ENCODE assay signal across 17 mouse cellular contexts in the genomic region with DNA sequence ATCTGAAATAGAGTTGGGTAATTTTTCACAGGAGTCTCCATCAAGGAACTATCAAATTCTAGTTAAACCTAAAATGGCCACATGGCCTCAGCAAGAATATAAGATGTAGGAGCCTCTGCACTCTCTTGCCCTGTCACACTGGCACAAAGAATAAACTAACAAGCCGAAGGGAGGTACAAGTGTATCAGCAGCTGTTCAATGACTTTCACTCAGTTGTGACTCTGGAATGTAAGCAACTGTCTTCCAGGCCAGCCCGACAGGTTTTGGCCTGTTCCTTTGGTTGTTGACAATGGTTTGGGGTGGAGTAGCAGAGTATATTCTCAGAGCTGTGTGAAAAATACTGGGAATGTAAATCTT.
A peak's percentile ranks its signal among the peaks of the same experiment; 100 is the strongest.
DNase-seq lines count a peak whose midpoint lies in the region; ATAC-seq and TF ChIP-seq lines count a peak whose summit lies in the region.
"Had no signal": no experiment of that assay in that cellular context is flagged by ENCODE, and none has a peak within 500 bp of the region (broad histone marks: within the 10 kb centered on the region; RNA-seq: fewer than 3 reads in every experiment).

No protein-coding gene starts in this region.

- intact Hi-C loops in left cerebral cortex, postnatal 14 days (cut with DNase I), result no loop called here

- H3K27me3 ChIP-seq in C2C12 (ENCODE audit: control insufficient read depth, insufficient read depth, insufficient read length), result no peaks in the 10 kb centered on the region
- no peaks in the 10 kb centered on the region for H3K27me3 ChIP-seq in embryonic facial prominence, embryonic 12.5 days
- no peaks in the 10 kb centered on the region for H3K27me3 ChIP-seq in limb, embryonic 14.5 days (ENCODE audit: control insufficient read depth, insufficient read depth, low read length)
- H3K27me3 ChIP-seq in hindbrain, embryonic 12.5 days, result no peaks in the 10 kb centered on the region
- H3K27me3 ChIP-seq: heart, embryonic 12.5 days; midbrain, embryonic 15.5 days; neural tube, embryonic 12.5 days had no signal

- no peak overlapping the region for H3K4me3 ChIP-seq in C2C12 (ENCODE audit: insufficient read depth, poor library complexity, severe bottlenecking)
- no peak overlapping the region for H3K4me3 ChIP-seq in embryonic facial prominence, embryonic 12.5 days
- H3K4me3 ChIP-seq in limb, embryonic 14.5 days (replicated peaks; ENCODE audit: low read length), result no peak overlapping the region
- no peak overlapping the region for H3K4me3 ChIP-seq in hindbrain, embryonic 12.5 days
- H3K4me3 ChIP-seq: forebrain, embryonic 10.5 days; heart, embryonic 12.5 days; midbrain, embryonic 15.5 days; neural tube, embryonic 12.5 days had no signal

- H3K79me3 ChIP-seq in C2C12 (ENCODE audit: low read depth), result no peaks in the 10 kb centered on the region

- no peaks in the 10 kb centered on the region for H3K9me3 ChIP-seq in embryonic facial prominence, embryonic 12.5 days
- H3K9me3 ChIP-seq in limb, embryonic 14.5 days (ENCODE audit: control insufficient read depth, low read length), result no peaks in the 10 kb centered on the region
- no peaks in the 10 kb centered on the region for H3K9me3 ChIP-seq in hindbrain, embryonic 12.5 days (replicated peaks)
- H3K9me3 ChIP-seq: forebrain, embryonic 10.5 days; heart, embryonic 12.5 days; midbrain, embryonic 15.5 days; neural tube, embryonic 12.5 days had no signal

- H3K4me2 ChIP-seq in embryonic facial prominence, embryonic 12.5 days (replicated peaks), result no peak overlapping the region
- H3K4me2 ChIP-seq in limb, embryonic 14.5 days (replicated peaks; ENCODE audit: low read depth, low read length, severe bottlenecking), result no peak overlapping the region
- no peak overlapping the region for H3K4me2 ChIP-seq in hindbrain, embryonic 12.5 days (replicated peaks)
- H3K4me2 ChIP-seq: heart, embryonic 12.5 days; midbrain, embryonic 15.5 days; neural tube, embryonic 12.5 days had no signal

- no peak overlapping the region for H3K27ac ChIP-seq in embryonic facial prominence, embryonic 12.5 days
- H3K27ac ChIP-seq in limb, embryonic 14.5 days (replicated peaks; ENCODE audit: low read depth, low read length), result no peak overlapping the region
- no peak overlapping the region for H3K27ac ChIP-seq in hindbrain, embryonic 12.5 days
- H3K27ac ChIP-seq: forebrain, embryonic 10.5 days; midbrain, embryonic 15.5 days; neural tube, embryonic 12.5 days had no signal

- H3K36me3 ChIP-seq in C2C12 (ENCODE audit: control insufficient read depth, insufficient read depth), result no peaks in the 10 kb centered on the region
- no peaks in the 10 kb centered on the region for H3K36me3 ChIP-seq in embryonic facial prominence, embryonic 12.5 days
- H3K36me3 ChIP-seq in limb, embryonic 14.5 days (ENCODE audit: control insufficient read depth, insufficient read depth, low read length), result no peaks in the 10 kb centered on the region
- H3K36me3 ChIP-seq in hindbrain, embryonic 12.5 days, result no peaks in the 10 kb centered on the region
- H3K36me3 ChIP-seq: forebrain, embryonic 10.5 days; heart, embryonic 12.5 days; midbrain, embryonic 15.5 days; neural tube, embryonic 12.5 days had no signal

- peak; percentile 46 for DNase-seq in heart, adult 11 months
- no peak for DNase-seq in heart, postnatal 4 days
- no peak for DNase-seq in limb, embryonic 14.5 days (ENCODE audit: low spot score)
- no peak for DNase-seq in left cerebral cortex, postnatal 14 days (ENCODE audit: low spot score in 2 of 2)
- DNase-seq: adrenal gland, postnatal 14 days; cerebellum, adult 2 months; embryo, embryonic 11 days; gastrocnemius, postnatal 25 days; kidney, postnatal 14 days; right cerebral cortex, postnatal 4 days had no signal

- TF ChIP-seq CTCF in C2C12 (IDR thresholded peaks at IDR 0.05; ENCODE audit: control insufficient read depth, insufficient read depth, insufficient read length), result no peak

- WGBS in embryonic facial prominence, embryonic 12.5 days, result 64% methylated on average over 2 of the region's 2 CpGs
- WGBS in limb, embryonic 14.5 days, result 67% methylated on average over 2 of the region's 2 CpGs
- WGBS in hindbrain, embryonic 12.5 days, result 74% methylated on average over 2 of the region's 2 CpGs

- no peak overlapping the region for H3K9ac ChIP-seq in embryonic facial prominence, embryonic 12.5 days
- no peak overlapping the region for H3K9ac ChIP-seq in limb, embryonic 14.5 days (ENCODE audit: low read depth, low read length, severe bottlenecking)
- no peak overlapping the region for H3K9ac ChIP-seq in hindbrain, embryonic 12.5 days
- H3K9ac ChIP-seq: heart, embryonic 12.5 days; midbrain, embryonic 15.5 days; neural tube, embryonic 12.5 days had no signal

- H3ac ChIP-seq in C2C12 (ENCODE audit: control insufficient read depth, insufficient read length, low read depth), result no peak overlapping the region

- ATAC-seq in embryonic facial prominence, embryonic 12.5 days (ENCODE audit: insufficient number of reproducible peaks, insufficient read depth, low FRiP score, low TSS enrichment), result 0 out of 2 replicates have a peak, but pooled peaks have one; percentile 41
- ATAC-seq in limb, embryonic 14.5 days (ENCODE audit: low FRiP score, low read depth), result peak; percentile 39; the same call in 1 of the 2 replicates
- no peak for ATAC-seq in hindbrain, embryonic 12.5 days (ENCODE audit: low FRiP score)
- ATAC-seq: midbrain, embryonic 15.5 days had no signal

- H3K79me2 ChIP-seq in C2C12 (ENCODE audit: control insufficient read depth, insufficient read depth), result no peaks in the 10 kb centered on the region

- TF ChIP-seq POLR2A in limb, embryonic 14.5 days (IDR thresholded peaks at IDR 0.05; ENCODE audit: borderline replicate concordance, extremely low read depth, insufficient read depth, insufficient read length), result no peak

- no peaks in the 10 kb centered on the region for H3K4me1 ChIP-seq in embryonic facial prominence, embryonic 12.5 days
- H3K4me1 ChIP-seq in limb, embryonic 14.5 days (ENCODE audit: control insufficient read depth, insufficient read depth, low read length), result peaks cover 12% of the 10 kb centered on the region
- peaks cover 4% of the 10 kb centered on the region for H3K4me1 ChIP-seq in hindbrain, embryonic 12.5 days
- H3K4me1 ChIP-seq: heart, embryonic 12.5 days; neural tube, embryonic 12.5 days had no signal

TF ChIP-seq in C2C12, 6 proteins besides CTCF, POLR2A, EP300 and RAD21:
- TF ChIP-seq FOSL1 (IDR thresholded peaks at IDR 0.05; ENCODE audit: insufficient read depth, low read length, poor library complexity, severe bottlenecking) (no peak), USF1 (IDR thresholded peaks at IDR 0.05; ENCODE audit: low read depth) (no peak), MYOG (IDR thresholded peaks at IDR 0.05; ENCODE audit: control insufficient read depth, extremely low read depth, insufficient read length) (no peak), MYOD1 (IDR thresholded peaks at IDR 0.05; ENCODE audit: control insufficient read depth, insufficient read length, low read depth) (peak; percentile 57)
